Mouse (Mus musculus): ENCODE measurements at regions not wholly inside any gene's neighbourhood (a gene's known extent, or its start where the extent isn't known, plus 50 kb on each side); places are given as distances from the start of the nearest gene placed in this dataset.

- Histone ChIP-seq H3K36me3 (ENCODE audit: control insufficient read depth, insufficient read depth, low read length) (no peaks in the 10 kb centered on the region), H3K27ac (ENCODE audit: low read length) (no peak overlapping the region), H3K9me3 (ENCODE audit: control insufficient read depth, low read length) (no peaks in the 10 kb centered on the region), H3K4me2 (ENCODE audit: low read depth, low read length) (no peak overlapping the region), H3K4me3 (ENCODE audit: low read length) (no peak overlapping the region), H3K4me1 (replicated peaks; ENCODE audit: control insufficient read depth, insufficient read depth, low read length) (no peaks in the 10 kb centered on the region), H3K9ac (ENCODE audit: low read length) (no peak overlapping the region), H3K27me3 (ENCODE audit: control insufficient read depth, insufficient read depth, low read depth, low read length) (no peaks in the 10 kb centered on the region)
- no peak for ATAC-seq (ENCODE audit: low read depth)
- WGBS: 67% methylated on average over 15 of the region's 15 CpGs
Measured at GRCm38 (mm10) chr6:6801563-6802259, 61.4 kb upstream of the Dlx6 start.
